Mouse (Mus musculus) cortical plate, adult 2 months (tissue): ENCODE data around the gene Lama5.
A peak's percentile ranks its signal among the peaks of the same experiment; 100 is the strongest.

Experiments used
- CTCF ChIP-seq: fragments of 200-500 bp; IDR thresholded peaks from 2 replicates; pipeline ENCODE4 v1.5.1; 2011; ENCODE audit warnings: mild to moderate bottlenecking, control low read depth, low read length; ENCODE audit not compliant: insufficient read depth; ENCODE audit errors: extremely low read depth
- POLR2A ChIP-seq: fragments of 200-500 bp; IDR thresholded peaks from 2 replicates; pipeline ENCODE4 v1.6.1; 2011; ENCODE audit warnings: mild to moderate bottlenecking, low read length, control low read depth; ENCODE audit not compliant: insufficient read depth; ENCODE audit errors: extremely low read depth

DNA sequence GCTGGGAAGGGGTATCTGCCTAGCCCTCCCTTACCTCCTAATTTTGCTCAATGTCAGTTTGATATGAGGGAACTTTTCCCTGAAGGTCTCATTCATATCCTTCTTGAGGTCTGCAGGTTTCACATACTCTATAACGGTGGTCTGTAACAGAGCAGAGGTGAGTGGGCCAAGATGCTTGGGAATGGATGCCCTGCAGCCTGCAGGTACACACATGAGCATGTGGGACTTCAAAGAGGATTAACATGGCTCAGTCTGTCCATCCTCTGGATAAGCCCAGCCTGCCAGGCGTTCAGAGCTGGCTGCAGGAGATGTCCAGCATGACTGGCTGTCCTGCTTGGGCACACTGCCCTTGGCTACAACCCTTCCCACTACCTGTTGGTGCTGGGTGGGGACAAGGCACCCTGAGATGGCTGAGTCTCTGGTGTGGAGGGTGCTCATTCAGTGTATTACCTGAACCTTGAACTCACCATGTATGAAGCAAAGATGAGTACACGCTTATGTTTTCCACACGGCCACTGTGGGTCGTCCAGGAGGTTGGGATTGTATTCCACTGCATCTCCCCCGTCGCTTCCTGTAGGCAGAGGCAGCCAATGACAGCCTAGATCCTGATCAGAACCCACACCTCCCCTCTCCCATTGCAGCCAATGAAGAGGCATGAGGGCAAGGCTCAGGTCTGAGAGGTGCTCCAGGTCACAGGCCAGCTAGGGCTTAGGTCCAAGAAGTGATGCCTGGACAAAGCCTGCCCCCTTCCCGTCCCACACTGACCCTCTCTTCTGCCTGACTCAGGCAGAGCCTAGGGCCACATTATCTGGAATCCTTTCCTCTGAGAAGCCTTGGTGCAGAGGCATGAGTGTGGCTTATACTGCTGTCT is 35.2 kb upstream of the Lama5 start:
- TF ChIP-seq POLR2A (0 out of 2 replicates have a peak, but pooled peaks have one; percentile 21), CTCF (no peak)
